Mouse (Mus musculus) heart, postnatal 25 days (tissue): Measurements from ENCODE around the gene Vmn1r121. TPM values are rescaled to one million over a fixed set of nuclear protein-coding genes. Genes with fewer than 3 reads are reported as not detected.
"Not testable (repeated sequence)": the region's sequence is repeated elsewhere in the genome, so short reads cannot be mapped to it uniquely, and the experiment has no call there.

Experiments used
- DNase-seq: peaks from one replicate; pipeline ENCODE4 v3.0.0; 2022; ENCODE audit warnings: low spot score
- intact Hi-C: fragments of 180-260 bp; cut with DNase I; formaldehyde crosslinking; loops from one replicate; pipeline ENCODE4 v1.15.1; 2025
- total RNA-seq, 2 experiments: library from RNA; stranded (reverse); gene quantifications; 2 replicates each; pipeline ENCODE4 v1.2.3; 2021

The Vmn1r121 gene
- total RNA-seq: not detected

GRCm38 (mm10) chr7:21098413-21098812 lies at the start of gene Vmn1r121:
TSS of gene Vmn1r121 (minus strand) at chr7:21098513.
- intact Hi-C loops: not testable (repeated sequence)

GRCm38 (mm10) chr7:21134028-21134427 lies 35.7 kb upstream of the Vmn1r121 start, which contains the start of gene Vmn1r122:
TSS of gene Vmn1r122 (minus strand) at chr7:21134128.
- DNase-seq, intact Hi-C loops: not testable (repeated sequence)

More at GRCm38 (mm10) chr7:21098413-21098812, at the start of gene Vmn1r121:
- not testable (repeated sequence) for DNase-seq

GRCm38 (mm10) chr7:21053684-21054083 lies 44.6 kb downstream of the Vmn1r121 start, which contains the start of gene Vmn1r120:
TSS of gene Vmn1r120 (minus strand) at chr7:21053784.
- intact Hi-C loops: not testable (repeated sequence)

More at GRCm38 (mm10) chr7:21053684-21054083, 44.6 kb downstream of the Vmn1r121 start, which contains the start of gene Vmn1r120:
- not testable (repeated sequence) for DNase-seq

Other genes starting within 250 kb of the Vmn1r121 start
- not detected for gene Vmn1r116, start 226.3 kb downstream of the Vmn1r121 start, total RNA-seq
- not detected for gene Vmn1r117, start 214.4 kb downstream of the Vmn1r121 start, total RNA-seq
- gene Vmn1r118, start 186.2 kb downstream of the Vmn1r121 start, total RNA-seq: not detected
- gene Vmn1r119, start 86.1 kb downstream of the Vmn1r121 start, total RNA-seq: not detected
- gene Vmn1r120, start 44.7 kb downstream of the Vmn1r121 start, total RNA-seq: not detected
- not detected for gene Vmn1r122, start 35.6 kb upstream of the Vmn1r121 start, total RNA-seq
- not detected for gene Vmn1r123, start 63.7 kb upstream of the Vmn1r121 start, total RNA-seq
- gene Gm5157, start 91.9 kb upstream of the Vmn1r121 start, total RNA-seq: not detected
- gene Vmn1r124, start 162.1 kb upstream of the Vmn1r121 start, total RNA-seq: not detected
- not detected for gene Vmn1r125, start 173.7 kb upstream of the Vmn1r121 start, total RNA-seq
- not detected for gene Vmn1r126, start 203.0 kb upstream of the Vmn1r121 start, total RNA-seq
- not detected for gene Vmn1r127, start 221.3 kb upstream of the Vmn1r121 start, total RNA-seq